In the genomic region with DNA sequence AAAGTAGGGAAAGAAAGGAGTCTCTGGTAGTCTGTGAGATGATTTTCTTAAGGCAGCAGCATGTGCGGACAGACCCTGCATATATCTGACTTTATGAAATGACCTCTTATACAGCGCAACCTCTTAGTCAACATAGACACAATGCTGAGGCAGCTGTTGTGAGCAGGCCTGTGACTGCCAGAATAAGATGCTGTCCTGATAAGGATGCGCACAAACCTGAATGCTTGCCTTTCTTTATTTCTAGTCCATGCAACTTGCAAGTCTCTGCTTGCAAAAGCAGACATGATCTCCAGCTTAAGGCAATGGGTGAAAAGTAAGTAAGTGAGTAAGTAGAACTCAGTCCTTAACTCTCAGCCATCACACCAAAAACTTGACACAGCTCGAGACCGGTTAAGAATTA, we compare ENCODE assay signal across 15 mouse cellular contexts.
DNase-seq lines count a peak whose midpoint lies in the region; TF ChIP-seq lines count a peak whose summit lies in the region.
"Had no signal": no experiment of that assay in that cellular context is flagged by ENCODE, and none has a peak within 500 bp of the region (broad histone marks: within the 10 kb centered on the region; RNA-seq: fewer than 3 reads in every experiment).

No protein-coding gene starts in this region.

- 0 out of 2 replicates have a peak overlapping the region, but pooled peaks have one; percentile 9 for H3K27ac ChIP-seq in layer of hippocampus, adult 2 months
- H3K27ac ChIP-seq: embryonic facial prominence, embryonic 13.5 days; forebrain, embryonic 10.5 days; forebrain, embryonic 12.5 days had no signal

- TF ChIP-seq CTCF in layer of hippocampus, adult 2 months (conservative IDR thresholded peaks at IDR 0.05), result no peak

- no peak overlapping the region for H3K4me3 ChIP-seq in layer of hippocampus, adult 2 months
- H3K4me3 ChIP-seq: embryonic facial prominence, embryonic 13.5 days; forebrain, embryonic 10.5 days; forebrain, embryonic 12.5 days had no signal

- DNase-seq in layer of hippocampus, adult 2 months (ENCODE audit: low spot score in 2 of 2), result no peak
- DNase-seq in layer of hippocampus, adult 8-10 months (ENCODE audit: low spot score in 2 of 2), result no peak
- DNase-seq in urinary bladder, postnatal 14 days (ENCODE audit: low spot score), result peak; percentile 45
- DNase-seq in urinary bladder, adult 2 months (ENCODE audit: low spot score), result no peak
- peak; percentile 95 for DNase-seq in fat pad, adult 2 months (ENCODE audit: extremely low read depth, low read depth, low spot score)
- DNase-seq in gonadal fat pad, adult 2 months (ENCODE audit: low read depth), result peak; percentile 91
- DNase-seq in neural tube, embryonic 10.5 days (ENCODE audit: extremely low spot score, low spot score), result no peak
- DNase-seq: adrenal gland, postnatal 10 days; adrenal gland, postnatal 25 days; cerebellum, adult 11 months; cerebellum, postnatal 10 days; cerebellum, postnatal 25 days had no signal

Comparison
In these comparisons a context has a peak if more than half of its experiments do, and no peak if none do; other contexts are left out.
1. DNase-seq: peak in urinary bladder, postnatal 14 days (single experiment), fat pad, adult 2 months (single experiment) and gonadal fat pad, adult 2 months (single experiment); none in layer of hippocampus, adult 2 months (0 of 2), layer of hippocampus, adult 8-10 months (0 of 2), urinary bladder, adult 2 months (single experiment) and neural tube, embryonic 10.5 days (single experiment).